Mouse (Mus musculus) bone marrow, adult 2 months (tissue): Measurements from ENCODE around the gene Sox6. TPM values are rescaled to one million over a fixed set of nuclear protein-coding genes. Genes with fewer than 3 reads are reported as not detected.
A peak's percentile ranks its signal among the peaks of the same experiment; 100 is the strongest.

Experiments
- H3K27ac ChIP-seq: fragments of 200-500 bp; 2 replicates; pipeline ENCODE4 v1.5.1; 2012; ENCODE audit warnings: low read depth, mild to moderate bottlenecking, control low read depth, inconsistent platforms, low read length; ENCODE audit not compliant: control insufficient read depth, poor library complexity, insufficient read depth
- H3K4me1 ChIP-seq: fragments of 200-500 bp; 2 replicates; pipeline ENCODE4 v1.6.1; 2011; ENCODE audit warnings: low read length; ENCODE audit not compliant: control insufficient read depth, insufficient read depth
- H3K4me3 ChIP-seq: fragments of 200-500 bp; replicated peaks from 2 replicates; pipeline ENCODE3; 2011; ENCODE audit warnings: mild to moderate bottlenecking, low read depth, low read length, control low read depth; ENCODE audit not compliant: control insufficient read depth
- CTCF ChIP-seq: fragments of 200-500 bp; IDR thresholded peaks from 2 replicates; pipeline ENCODE4 v1.5.1; 2011; ENCODE audit warnings: low read length, control low read depth; ENCODE audit not compliant: control insufficient read depth, insufficient read depth
- POLR2A ChIP-seq: fragments of 200-500 bp; IDR thresholded peaks from 2 replicates; pipeline ENCODE4 v1.6.1; 2011; ENCODE audit warnings: low read depth, mild to moderate bottlenecking, control low read depth, low read length, borderline replicate concordance; ENCODE audit not compliant: control insufficient read depth
- WGBS: fragments of 180-500 bp; shearing (Covaris S2); methylation state at CpG from one replicate; pipeline ENCODE4 v1.1.7; 2018; 5-methylcytosine and 5-hydroxymethylcytosine counted together
- polyA plus RNA-seq: library from polyadenylated mRNA; stranded (reverse); fragments of >200 nt; gene quantifications from 2 replicates; pipeline ENCODE4 v1.2.4, GENCODE M21; 2011; ENCODE audit warnings: low replicate concordance; ENCODE audit not compliant: missing spikeins, insufficient read depth, insufficient read length

Gene Sox6
- polyA plus RNA-seq, 1 experiment: 33.0 TPM

GRCm38 (mm10) chr7:116036591-116037555 lies 1.7 kb downstream of the Sox6 start:
- Histone ChIP-seq H3K4me3 (no peak overlapping the region), H3K27ac (no peak overlapping the region), H3K4me1 (no peaks in the 10 kb centered on the region)
- TF ChIP-seq POLR2A (no peak), CTCF (no peak)
- WGBS: 60% methylated on average over 18 of the region's 18 CpGs

GRCm38 (mm10) chr7:116035504-116035903 lies 3.1 kb downstream of the Sox6 start:
- Histone ChIP-seq H3K4me1 (no peaks in the 10 kb centered on the region), H3K4me3 (no peak overlapping the region), H3K27ac (no peak overlapping the region)
- TF ChIP-seq POLR2A (no peak), CTCF (no peak)
- 74% methylated on average over 4 of the region's 4 CpGs for WGBS

- no peaks in the 10 kb centered on the region for H3K4me1 ChIP-seq
- WGBS: 2% methylated on average over 25 of the region's 25 CpGs
- TF ChIP-seq CTCF (no peak), POLR2A (no peak)
- no peak overlapping the region for H3K27ac ChIP-seq
- H3K4me3 ChIP-seq: no peak overlapping the region
These were observed 4.3 kb downstream of the Sox6 start for GRCm38 (mm10) chr7:116034282-116034758.

GRCm38 (mm10) chr7:116033371-116034241 lies 5.0 kb downstream of the Sox6 start:
- WGBS: under 1% methylated on average over 54 of the region's 54 CpGs
- no peaks in the 10 kb centered on the region for H3K4me1 ChIP-seq
- peak overlapping the region; percentile 16 for H3K4me3 ChIP-seq
- no peak for TF ChIP-seq CTCF
- no peak for TF ChIP-seq POLR2A
- peak overlapping the region; percentile 17; the same call in 1 of the 2 replicates for H3K27ac ChIP-seq

GRCm38 (mm10) chr7:116032596-116033307 lies 5.8 kb downstream of the Sox6 start:
- under 1% methylated on average over 11 of the region's 11 CpGs for WGBS
- TF ChIP-seq POLR2A (no peak), CTCF (peak; percentile 54; the same call in 1 of the 2 replicates)
- H3K4me3 ChIP-seq: peak overlapping the region; percentile 44
- H3K4me1 ChIP-seq: no peaks in the 10 kb centered on the region
- no peak overlapping the region for H3K27ac ChIP-seq

- TF ChIP-seq CTCF: no peak
- peak; percentile 40; the same call in 1 of the 2 replicates for TF ChIP-seq POLR2A
- Histone ChIP-seq H3K4me3 (peak overlapping the region; percentile 43), H3K4me1 (no peaks in the 10 kb centered on the region), H3K27ac (peak overlapping the region; percentile 0; the same call in 1 of the 2 replicates)
- WGBS: under 1% methylated on average over 65 of the region's 65 CpGs
These were observed 6.6 kb downstream of the Sox6 start for GRCm38 (mm10) chr7:116031718-116032595.

GRCm38 (mm10) chr7:116031388-116031717 lies 7.2 kb downstream of the Sox6 start:
- TF ChIP-seq CTCF: no peak
- TF ChIP-seq POLR2A: no peak
- Histone ChIP-seq H3K4me1 (no peaks in the 10 kb centered on the region), H3K27ac (no peak overlapping the region; the same call in 1 of the 2 replicates), H3K4me3 (peak overlapping the region; percentile 43)
- whole genome bisulfite sequencing: 2% methylated on average over 14 of the region's 14 CpGs
